Mouse (Mus musculus): ENCODE results near the gene Crtc1. TPM values are rescaled to one million over a fixed set of nuclear protein-coding genes. Genes with fewer than 3 reads are reported as not detected.

Crtc1 gene
- total RNA-seq, 2 experiments from 2014 or later, result 7.8 to 9.0 TPM

DNA sequence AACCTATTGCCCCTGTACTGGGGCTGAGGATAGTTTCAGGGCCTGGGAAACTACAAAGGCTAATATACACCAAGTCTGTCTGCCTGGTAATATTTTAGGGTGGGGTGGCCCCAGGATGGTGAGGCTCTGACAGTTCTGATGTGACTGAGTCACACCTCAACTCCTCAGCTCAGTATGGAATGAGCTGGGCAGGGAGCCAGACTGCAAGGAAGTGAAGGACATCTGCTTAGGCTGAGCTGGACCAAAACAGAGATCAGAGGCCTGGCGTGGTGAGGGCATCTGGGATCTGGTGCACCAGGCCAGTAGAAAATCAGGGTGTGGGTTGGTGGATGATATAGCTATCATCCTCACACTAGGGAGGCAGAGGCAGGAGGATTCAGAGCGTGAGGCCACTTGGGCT is 49.7 kb downstream of the Crtc1 start:
- no peak for DNase-seq

DNA sequence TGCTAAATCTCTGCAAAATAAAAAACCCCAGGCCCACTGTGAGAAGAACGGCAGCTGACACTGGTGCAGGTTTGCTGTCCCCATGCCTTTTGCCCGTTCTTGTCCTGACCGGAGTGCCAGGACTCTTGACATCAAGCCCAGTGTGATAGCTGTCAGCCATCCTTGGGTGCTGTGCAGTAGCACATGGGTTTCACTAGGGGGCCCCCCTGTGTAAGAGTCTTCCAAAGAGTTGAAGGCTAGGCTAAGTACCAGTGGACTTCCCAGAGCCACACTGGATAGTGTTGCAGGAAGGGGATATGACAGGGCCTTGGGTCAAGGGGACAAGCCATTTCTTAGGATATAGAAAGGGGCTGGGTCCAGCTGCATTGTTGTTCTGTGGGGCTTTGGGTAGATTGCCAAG is 56.1 kb downstream of the Crtc1 start:
- peak; percentile 79 to 86 for DNase-seq

DNA sequence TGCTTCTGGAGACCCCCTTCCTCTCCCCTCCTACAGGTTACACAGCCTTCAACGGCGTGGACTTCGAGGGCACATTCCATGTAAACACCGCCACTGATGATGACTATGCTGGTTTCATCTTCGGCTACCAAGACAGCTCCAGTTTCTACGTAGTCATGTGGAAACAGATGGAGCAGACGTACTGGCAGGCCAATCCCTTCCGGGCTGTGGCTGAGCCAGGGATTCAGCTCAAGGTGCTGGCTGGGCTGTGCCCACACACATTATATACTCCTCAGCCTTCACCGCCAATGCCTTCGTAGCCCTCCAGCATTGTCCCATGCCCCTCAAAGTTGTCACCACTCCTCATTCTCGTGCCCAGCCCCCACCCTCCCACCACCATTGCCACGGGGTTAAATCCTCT is 59.3 kb downstream of the Crtc1 start:
- no peak for DNase-seq

DNA sequence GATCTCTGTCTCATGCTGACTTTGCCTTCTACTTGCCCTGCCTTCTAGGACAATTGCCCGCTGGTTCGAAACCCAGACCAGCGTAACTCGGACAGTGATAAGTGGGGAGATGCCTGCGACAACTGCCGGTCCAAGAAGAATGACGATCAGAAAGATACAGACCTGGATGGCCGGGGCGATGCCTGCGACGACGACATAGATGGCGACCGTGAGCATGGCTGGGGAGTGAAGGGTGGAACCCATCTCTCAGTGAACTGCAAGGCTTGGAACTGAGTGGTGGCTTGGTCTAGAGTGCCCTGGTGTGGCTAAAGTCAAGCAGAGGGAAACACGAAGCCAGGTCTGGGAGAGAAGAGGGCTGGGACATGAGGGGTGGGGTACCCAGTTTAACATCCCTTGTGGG is 62.3 kb downstream of the Crtc1 start:
- no peak for DNase-seq

DNA sequence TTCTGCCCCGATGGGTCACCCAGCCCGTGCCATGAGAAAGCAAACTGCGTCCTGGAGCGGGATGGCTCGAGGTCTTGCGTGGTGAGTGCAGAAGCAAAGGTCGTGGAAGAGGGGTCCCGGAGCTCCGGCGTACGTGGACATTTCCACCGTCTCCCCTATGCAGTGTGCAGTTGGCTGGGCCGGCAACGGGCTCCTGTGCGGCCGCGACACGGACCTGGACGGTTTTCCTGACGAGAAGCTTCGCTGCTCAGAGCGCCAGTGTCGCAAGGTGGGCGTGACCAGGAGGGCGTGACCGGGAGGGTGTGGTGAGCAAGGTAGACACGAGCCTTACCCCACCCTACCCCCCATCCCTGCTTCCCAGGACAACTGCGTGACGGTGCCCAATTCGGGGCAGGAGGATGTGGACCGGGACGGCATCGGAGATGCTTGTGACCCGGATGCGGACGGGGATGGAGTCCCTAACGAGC is 63.1 kb downstream of the Crtc1 start:
- no peak for DNase-seq

DNA sequence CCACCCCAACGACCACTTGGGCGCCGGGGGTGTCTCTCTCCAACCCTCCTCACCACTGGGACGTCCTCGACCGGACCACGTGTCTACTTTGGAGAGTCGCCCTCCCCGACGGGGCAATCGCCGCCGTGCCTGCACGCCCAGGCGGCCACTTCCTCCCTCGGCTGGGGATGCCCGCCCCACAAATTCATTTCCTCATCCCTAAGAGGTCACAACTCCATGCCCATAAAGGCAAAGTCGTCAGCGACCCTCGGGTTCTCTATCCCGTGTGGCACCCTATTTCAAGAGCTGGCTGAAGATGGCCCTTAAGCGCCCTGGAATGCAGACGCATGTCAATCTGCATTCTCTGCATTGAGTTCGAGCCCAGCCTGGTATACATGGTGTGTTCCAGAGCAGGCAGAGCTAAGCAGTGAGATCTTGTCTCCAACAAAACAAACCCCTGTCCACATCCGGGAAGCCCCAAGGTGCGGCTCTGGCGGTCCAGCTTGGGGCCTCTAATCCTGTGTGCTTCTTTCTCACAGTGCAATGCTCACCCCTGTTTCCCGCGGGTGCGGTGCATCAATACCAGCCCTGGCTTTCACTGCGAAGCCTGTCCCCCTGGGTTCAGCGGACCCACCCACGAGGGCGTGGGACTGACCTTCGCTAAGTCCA is 64.0 kb downstream of the Crtc1 start:
- peak in 1 of 2 experiments; percentile 30 for DNase-seq

DNA sequence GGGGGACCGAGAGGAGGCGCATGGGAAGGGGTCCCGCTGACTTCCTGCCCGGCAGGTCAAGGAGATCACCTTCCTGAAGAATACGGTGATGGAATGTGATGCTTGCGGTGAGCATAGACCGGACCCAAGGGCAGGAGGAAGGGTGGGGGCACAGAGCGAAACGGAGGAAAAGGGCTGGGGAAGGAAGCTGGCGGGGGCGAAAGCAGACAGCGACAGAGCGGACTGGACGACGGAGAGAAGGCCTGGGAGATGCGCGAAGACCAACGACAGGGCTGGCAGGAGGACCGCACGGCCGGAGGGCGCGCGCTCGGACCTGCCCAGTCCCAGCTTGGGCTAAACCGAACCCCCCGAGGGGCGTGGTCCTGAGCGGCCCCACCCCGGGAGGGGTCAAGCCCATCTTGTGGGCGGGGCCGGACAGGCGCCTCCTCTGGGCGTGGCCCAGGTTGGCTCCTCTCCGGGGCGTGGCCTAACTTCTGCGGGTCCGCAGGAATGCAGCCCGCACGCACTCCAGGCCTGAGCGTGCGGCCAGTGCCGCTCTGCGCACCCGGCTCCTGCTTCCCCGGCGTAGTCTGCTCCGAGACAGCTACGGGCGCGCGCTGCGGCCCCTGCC is 65.0 kb downstream of the Crtc1 start:
- peak; percentile 78 to 81 for DNase-seq

DNA sequence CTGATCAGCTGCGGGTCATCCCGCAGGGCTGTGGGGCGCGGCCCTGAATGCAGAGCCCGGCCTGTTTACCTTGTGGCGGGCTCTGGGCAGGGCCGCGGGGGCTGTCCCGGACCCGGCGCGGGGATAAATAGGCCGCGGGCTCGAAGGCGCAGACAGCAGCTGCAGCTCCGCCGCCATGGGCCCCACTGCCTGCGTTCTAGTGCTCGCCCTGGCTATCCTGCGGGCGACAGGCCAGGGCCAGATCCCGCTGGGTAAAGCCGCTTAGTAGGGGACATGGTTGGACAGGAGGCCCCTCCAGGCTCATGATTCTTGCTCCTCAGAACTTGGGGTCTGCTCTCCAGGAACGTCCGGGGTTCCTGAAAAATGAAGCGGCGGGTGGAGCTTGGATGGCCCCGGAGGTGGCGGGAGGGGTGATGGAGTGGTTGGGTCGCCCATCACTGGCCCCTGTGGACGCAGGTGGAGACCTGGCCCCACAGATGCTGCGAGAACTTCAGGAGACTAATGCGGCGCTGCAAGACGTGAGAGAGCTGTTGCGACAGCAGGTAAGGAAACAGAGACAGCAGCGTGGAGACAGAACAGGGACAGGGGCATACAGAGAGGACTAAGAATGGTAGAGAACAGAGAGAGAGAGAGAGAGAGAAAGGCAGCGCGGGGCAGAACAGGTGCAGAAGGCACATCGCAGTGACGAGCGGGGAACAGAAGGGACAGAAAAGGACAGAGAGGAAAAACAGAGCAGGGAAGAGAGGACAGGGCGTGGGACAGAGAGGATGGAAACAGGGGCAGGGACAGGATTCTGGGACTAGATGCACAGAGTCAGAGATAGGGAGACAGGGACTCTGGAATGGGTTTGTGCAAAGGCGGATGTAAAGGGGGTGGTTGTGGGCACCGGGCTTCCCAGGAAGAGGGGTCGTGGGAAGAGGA is 65.7 kb downstream of the Crtc1 start, which contains the start of gene Comp:
Gene Comp, plus strand, starts transcription at position 162 of the 921 bp plus-strand sequence.
- no peak for DNase-seq

DNA sequence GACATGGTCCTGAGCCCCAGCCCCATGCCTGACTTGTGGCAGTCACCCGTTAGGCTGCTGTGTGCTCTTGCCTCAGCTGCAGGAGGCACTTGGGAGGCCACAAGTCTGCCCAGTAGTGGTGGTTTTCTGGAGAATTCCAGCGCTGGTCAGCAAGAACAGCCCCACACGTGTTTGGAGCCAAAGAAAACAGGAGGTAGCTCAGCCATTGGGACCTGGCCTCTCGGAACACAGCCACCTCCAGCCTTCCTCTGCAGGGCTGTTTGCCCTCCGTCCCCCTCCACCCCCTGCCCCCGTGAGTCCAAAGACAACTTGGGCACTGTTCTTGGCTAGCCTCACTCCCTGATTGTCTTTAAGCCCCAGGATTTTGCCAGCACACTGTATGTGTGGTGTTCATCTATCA is 67.4 kb downstream of the Crtc1 start:
- peak in 1 of 2 experiments; percentile 53 for DNase-seq

DNA sequence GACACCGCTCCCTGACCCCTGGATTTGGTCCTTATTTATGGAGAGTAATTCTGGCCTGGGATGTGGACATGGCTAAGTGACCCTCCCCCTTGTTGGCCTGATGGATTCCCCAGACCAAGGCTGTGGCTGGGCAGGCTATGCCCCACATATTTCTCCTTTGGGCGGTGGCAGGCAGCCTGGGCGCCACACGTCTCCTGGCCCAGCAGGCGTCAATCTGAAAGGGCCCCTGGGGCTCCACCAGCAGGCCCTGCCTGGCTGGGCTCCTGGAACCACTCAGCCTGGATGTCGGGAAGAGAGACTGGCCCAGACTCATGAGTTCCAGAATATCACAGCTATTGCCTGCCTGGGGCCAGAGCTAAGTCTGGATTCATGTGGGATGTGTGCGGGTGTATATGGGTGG is 68.9 kb downstream of the Crtc1 start:
- peak in 1 of 2 experiments; percentile 36 for DNase-seq

DNA sequence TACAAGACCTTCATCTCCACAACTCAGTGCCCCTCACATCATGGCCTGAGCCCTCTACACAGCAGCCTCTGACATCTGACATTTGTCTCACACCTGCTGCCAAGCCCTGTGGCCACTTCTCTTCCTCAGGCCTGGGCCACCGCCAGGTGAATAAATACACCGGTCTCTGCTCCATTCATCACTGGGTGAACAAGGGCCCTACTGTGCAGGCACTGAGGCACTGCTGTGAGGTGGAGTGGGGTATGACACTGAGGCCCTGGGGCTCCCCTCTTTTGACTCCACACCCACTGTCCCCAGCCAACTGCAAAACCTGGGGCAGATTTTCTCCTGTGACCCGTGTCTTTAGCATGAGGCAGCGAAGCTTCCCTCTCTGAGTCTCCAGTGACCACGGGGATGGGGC is 72.8 kb downstream of the Crtc1 start:
- no peak for DNase-seq

DNA sequence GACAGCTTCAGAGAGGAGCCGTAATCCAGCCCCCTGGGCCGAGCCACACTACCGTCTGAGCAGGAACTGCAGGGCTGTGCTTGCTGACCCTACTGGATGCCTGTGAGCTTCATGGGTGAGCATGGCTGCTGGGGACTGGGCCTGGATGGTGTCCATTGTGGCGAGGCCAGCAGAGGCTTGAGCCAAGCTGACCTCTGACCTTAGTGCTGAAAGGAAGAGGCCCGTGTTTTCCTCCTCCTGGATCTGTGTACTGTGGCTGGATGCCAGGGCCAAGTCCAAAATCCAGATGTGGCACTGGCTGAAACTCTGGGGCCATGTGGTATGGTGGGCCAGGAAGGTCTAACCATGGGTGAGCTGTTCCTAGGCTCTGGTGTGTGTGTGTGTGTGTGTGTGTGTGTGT is 75.3 kb downstream of the Crtc1 start:
- DNase-seq, result peak in 1 of 2 experiments; percentile 79

DNA sequence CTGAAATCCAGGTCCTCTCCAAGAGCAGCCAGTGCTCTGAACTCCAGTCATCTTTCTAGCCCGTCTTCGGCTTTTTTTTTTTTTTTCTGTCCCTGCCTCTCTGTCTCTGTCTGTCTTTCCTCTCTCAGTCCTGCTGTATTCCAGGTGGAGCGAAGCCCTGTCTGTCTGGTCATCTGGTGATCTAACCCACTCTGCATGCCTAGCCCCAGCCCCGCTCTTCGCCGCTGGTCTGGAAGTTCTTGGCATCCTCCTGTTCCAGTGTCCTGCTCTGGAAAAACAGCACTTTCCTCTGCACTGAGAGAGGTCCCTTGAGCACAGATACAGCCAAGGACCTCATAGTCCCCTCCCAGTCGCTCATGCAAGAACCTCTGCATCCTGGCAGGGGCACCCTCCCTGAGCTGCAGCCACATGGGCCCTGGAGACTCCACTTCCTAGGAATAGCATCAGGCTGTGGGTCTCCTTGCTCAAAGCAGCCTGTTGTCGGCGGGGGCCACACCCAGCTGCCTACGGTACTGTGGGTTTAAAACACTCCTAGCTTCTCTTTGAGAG is 77.8 kb downstream of the Crtc1 start:
- DNase-seq, result peak in 1 of 2 experiments; percentile 51

DNA sequence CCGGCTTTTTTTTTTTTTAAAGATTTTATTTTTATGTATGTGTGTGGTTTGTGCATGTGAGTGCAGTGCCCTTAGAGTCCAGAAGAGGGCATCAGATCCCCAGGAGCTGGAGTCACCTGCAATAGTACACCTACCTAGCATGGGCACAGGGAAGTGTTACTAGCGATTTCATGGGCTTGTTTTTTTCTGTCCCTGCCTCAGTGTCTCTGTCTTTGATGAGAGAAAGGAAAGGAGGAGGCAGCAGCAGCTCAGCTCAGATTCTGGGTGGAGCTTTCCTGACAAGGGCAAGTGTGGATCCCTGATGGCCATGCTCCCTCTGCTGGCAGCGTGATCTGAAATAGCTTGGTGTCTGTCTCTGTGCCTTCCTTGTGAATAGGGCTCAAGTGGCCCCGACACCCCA is 78.6 kb downstream of the Crtc1 start:
- no peak for DNase-seq

DNA sequence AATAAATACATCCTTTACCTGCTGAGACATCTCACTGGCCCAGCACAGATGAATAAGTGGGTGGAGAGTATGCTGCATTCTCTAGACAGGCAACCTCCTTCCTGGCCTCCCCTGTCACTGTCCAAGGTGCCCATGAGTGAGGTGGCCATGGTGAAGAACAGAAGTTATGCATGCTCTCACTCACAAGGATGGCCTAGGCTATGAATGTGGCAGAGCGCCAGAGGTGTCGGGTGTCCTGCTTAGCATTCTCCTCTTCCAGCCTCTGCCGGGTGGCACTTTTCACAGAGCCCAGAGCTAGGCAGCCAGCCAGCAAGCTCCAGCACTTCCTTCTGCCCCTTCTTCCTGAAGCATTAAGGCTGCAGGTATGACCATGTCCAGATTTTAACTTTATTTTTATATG is 80.0 kb downstream of the Crtc1 start:
- DNase-seq, result no peak

DNA sequence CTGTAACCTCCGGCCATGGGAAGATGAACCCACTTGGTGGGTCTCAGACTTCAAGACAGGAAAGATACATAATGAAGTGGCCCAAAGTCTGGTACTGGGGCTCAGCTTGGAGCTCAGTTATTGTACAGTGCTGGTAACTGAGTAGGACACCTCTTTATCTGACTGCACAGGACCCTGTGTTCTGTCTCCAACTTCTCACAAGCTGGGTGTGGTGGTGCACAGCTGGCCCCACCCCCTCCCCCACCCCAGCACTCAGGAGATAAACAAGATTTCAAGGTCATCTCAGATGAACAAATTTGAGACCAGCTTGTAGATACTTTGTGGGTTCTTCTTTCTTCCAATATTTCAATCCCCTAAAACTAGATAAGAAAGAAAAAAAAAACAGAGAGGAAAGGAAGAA is 83.3 kb downstream of the Crtc1 start:
- no peak for DNase-seq

DNA sequence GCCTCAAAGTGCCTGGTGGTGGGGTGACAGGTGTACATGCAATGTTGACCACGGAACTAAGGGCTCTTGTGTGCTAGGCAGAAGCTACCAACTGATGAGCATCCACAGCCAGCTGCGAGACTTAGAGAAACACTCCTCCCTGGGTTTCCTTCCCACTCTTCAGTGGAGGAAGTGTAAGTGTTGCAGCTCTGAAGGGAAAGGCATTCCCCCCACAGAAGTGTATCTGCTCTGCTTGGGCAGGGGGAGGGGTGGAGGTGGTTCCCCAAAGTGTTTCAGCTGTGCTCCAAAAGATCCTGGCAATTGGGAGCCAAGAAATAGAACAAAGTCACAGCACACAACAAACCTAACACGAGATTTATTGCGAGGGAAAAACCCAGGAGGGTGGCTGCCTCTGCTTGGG is 85.4 kb downstream of the Crtc1 start:
- DNase-seq, result no peak

DNA sequence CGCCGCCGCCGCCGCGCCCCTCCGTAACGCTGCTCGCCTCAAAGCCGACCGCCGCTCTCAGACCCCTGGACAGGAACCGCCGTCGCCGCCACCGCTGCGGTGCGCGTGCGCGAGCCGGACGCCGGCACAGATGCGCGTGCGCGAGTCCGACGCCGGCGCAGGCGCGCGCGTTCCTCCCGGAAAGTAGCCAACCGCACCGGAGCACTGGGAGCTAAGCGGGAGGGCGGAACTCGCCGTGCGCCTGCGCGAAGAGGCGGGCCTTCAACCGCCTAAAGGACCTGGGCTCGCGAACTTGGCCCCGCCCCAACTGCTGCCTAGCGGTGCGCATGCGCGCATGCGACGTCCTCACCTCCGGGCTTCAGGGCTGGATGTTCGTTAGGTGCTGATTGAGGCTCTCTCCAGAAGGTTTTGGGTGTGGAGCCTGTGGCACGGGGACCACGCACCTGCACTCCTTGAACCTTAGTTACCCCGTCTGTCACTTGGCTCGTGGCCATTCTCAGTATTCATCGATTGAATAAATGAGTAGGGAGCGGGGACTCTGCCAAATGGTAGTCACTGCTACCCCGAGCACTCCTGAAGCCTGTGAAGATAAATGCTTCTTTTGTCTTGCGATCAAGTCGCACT is 86.1 kb downstream of the Crtc1 start, which contains the start of gene Upf1:
Gene Upf1, minus strand, starts transcription at position 85 of the 624 bp plus-strand sequence.
- peak; percentile 99 for DNase-seq

DNA sequence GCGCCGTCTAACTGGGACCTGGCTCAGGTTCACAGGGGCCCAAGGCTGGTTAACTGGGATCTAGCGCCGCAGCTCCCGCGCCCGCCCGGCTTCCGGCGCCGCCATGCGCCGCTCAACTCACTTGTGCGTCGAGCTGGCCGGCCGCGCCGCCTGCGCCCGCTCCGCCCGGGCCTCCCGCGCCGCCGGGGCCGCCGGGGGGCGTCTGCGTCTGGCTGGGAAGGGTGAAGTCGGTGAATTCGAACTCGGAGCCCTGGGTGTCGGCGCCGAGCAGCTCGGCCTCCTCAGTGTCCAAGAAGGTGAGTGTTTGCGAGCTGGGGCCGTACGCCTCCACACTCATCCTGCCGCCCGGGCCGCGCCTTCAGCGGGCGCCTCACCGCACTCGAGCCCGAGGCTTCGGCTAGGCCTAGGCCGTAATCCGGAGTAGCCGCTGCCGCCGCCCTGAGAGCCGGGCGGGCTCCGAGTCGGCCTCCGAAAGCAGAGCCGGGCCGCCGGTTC is 86.7 kb downstream of the Crtc1 start:
- DNase-seq, result peak in 1 of 2 experiments; percentile 44

DNA sequence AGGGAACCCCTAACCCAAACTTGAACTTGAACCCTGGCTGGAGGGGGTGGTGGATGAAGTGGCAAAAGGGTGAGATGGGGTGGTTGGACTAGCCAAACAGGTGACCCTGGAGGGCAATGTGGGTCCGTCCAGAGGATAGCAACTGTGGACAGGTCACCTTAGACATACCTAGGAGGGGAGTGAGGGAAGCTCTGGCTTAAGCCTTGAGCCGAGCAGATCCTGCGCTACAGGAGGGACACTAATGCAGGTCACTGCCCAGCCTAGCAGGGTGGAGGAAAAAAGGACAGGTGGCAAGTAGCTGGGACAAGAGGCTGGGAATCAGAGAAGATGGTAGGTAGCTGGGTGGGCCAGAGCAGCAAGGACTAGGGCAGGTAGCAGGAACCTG is 87.4 kb downstream of the Crtc1 start:
- no peak for DNase-seq

DNA sequence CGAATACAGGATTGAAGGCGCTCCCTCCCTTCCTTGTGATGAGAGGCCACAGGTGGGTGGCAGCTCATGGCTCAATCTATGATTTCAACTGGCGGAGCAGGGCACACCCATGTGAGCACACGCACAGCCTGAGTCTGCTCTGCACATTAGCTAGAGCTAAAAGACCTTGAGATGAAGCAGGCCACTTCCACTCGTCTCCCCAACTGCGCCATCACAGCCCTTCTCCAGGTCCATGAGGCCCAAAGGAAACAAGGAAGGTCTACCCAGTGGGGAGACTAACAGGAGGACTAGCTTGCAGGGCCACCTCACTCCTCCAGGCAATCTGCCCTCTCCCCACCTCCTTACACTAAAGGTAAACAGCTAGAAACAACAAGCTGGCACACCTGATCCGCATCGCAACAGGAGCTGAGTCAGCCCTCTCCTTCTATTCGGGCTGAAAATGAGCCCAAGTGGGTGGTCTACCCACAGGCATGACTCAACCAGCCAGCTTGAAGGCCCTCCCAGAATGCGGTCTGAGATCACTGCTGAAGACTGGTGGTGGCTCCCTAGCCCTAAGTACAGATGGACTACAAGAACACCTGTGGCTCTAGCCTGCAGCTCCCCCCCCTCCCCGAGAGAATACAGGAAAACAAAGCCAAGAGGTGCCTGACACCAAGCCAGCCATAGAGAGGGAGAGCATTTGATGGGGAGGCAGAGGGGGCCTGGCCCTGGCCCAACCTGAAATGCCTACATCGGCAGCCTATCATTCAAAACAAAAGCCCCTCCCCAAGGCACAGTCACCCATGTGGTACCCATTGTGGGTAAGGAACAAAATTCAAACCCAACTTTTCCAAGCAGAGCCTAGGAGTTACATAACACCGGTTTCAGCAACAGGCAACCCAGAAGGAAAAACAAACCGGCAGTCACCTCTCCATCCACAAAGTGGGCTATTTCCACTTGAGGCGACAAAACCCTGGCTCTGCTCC is 88.1 kb downstream of the Crtc1 start:
- DNase-seq, result no peak

All from heart, adult 18-20 months (tissue).